Mouse (Mus musculus) adrenal gland, postnatal 25 days (tissue): ENCODE results near the gene Gm36210. TPM values are rescaled to one million over a fixed set of nuclear protein-coding genes. Genes with fewer than 3 reads are reported as not detected.

Experiments used
- total RNA-seq: library from RNA; stranded (reverse); gene quantifications from 2 replicates; pipeline ENCODE4 v1.2.3, GENCODE M21; 2021

Gm36210 gene
- total RNA-seq, 1 experiment from 2014 or later, result not detected

Other genes with a start within 250 kb of the Gm36210 start
- gene Ppp6r1, start 247.5 kb downstream of the Gm36210 start, total RNA-seq, result 98.1 and 99.6 TPM in 2 replicates
- 42.2 and 47.8 TPM in 2 replicates for gene Hspbp1, start 221.4 kb downstream of the Gm36210 start, total RNA-seq
- 4.2 and 6.5 TPM in 2 replicates for gene Brsk1, start 215.9 kb downstream of the Gm36210 start, total RNA-seq
- gene Tmem150b, start 181.3 kb downstream of the Gm36210 start, total RNA-seq, result 0.24 TPM in 1 of 2 replicates, not detected in the other
- gene Kmt5c, start 166.4 kb downstream of the Gm36210 start, total RNA-seq, result 64.5 and 70.1 TPM in 2 replicates
- 9.4 and 10.6 TPM in 2 replicates for gene Cox6b2, start 153.4 kb downstream of the Gm36210 start, total RNA-seq
- not detected in 2 replicates for gene Fam71e2, start 135.2 kb downstream of the Gm36210 start, total RNA-seq
- 0.15 TPM in 1 of 2 replicates, not detected in the other for gene Il11, start 123.7 kb downstream of the Gm36210 start, total RNA-seq
- not detected in 2 replicates for gene Tmem190, start 123.6 kb downstream of the Gm36210 start, total RNA-seq
- gene Tmem238, start 116.9 kb downstream of the Gm36210 start, total RNA-seq, result 13.4 and 16.4 TPM in 2 replicates
- gene Rpl28, start 113.6 kb downstream of the Gm36210 start, total RNA-seq, result 922 and 1,210 TPM in 2 replicates
- gene Ube2s, start 93.9 kb downstream of the Gm36210 start, total RNA-seq, result 114 and 127 TPM in 2 replicates
- gene Shisa7, start 61.8 kb downstream of the Gm36210 start, total RNA-seq, result 2.0 and 2.2 TPM in 2 replicates
- gene Isoc2b, start 36.3 kb downstream of the Gm36210 start, total RNA-seq, result 24.0 and 30.5 TPM in 2 replicates
- gene Isoc2a, start 29.4 kb downstream of the Gm36210 start, total RNA-seq, result 42.1 and 48.2 TPM in 2 replicates
- 16.4 and 19.0 TPM in 2 replicates for gene Zfp628, start 8.7 kb upstream of the Gm36210 start, total RNA-seq
- 7.7 and 9.1 TPM in 2 replicates for gene Nat14, start 15.5 kb upstream of the Gm36210 start, total RNA-seq
- 2.0 and 3.2 TPM in 2 replicates for gene Ssc5d, start 19.3 kb upstream of the Gm36210 start, total RNA-seq
- 0.55 TPM in 1 of 2 replicates, not detected in the other for gene Sbk2, start 57.9 kb upstream of the Gm36210 start, total RNA-seq
- gene Sbk3, start 64.7 kb upstream of the Gm36210 start, total RNA-seq, result 0.15 TPM in 1 of 2 replicates, not detected in the other
- 21.1 and 31.6 TPM in 2 replicates for gene Zfp579, start 89.6 kb upstream of the Gm36210 start, total RNA-seq
- 15.3 and 17.6 TPM in 2 replicates for gene Zfp524, start 107.9 kb upstream of the Gm36210 start, total RNA-seq
- gene Fiz1, start 108.2 kb upstream of the Gm36210 start, total RNA-seq, result 18.7 and 26.4 TPM in 2 replicates
- not detected in 2 replicates for gene Gm44973, start 109.0 kb upstream of the Gm36210 start, total RNA-seq
- 27.7 and 34.3 TPM in 2 replicates for gene Zfp865, start 113.9 kb upstream of the Gm36210 start, total RNA-seq
- gene Ccdc106, start 114.0 kb upstream of the Gm36210 start, total RNA-seq, result 1.00 and 1.1 TPM in 2 replicates
- gene 4632433K11Rik, start 127.6 kb upstream of the Gm36210 start, total RNA-seq, result 1.1 TPM in 1 of 2 replicates, not detected in the other
- 4.7 and 5.5 TPM in 2 replicates for gene Zfp784, start 131.9 kb upstream of the Gm36210 start, total RNA-seq
- gene Zfp580, start 145.0 kb upstream of the Gm36210 start, total RNA-seq, result 7.9 and 8.8 TPM in 2 replicates
- 191 and 195 TPM in 2 replicates for gene U2af2, start 155.6 kb upstream of the Gm36210 start, total RNA-seq
- gene Epn1, start 173.7 kb upstream of the Gm36210 start, total RNA-seq, result 140 and 152 TPM in 2 replicates
- gene Rfpl4, start 210.4 kb upstream of the Gm36210 start, total RNA-seq, result not detected in 2 replicates
- gene Rasl2-9, start 219.4 kb upstream of the Gm36210 start, total RNA-seq, result 1.3 and 1.7 TPM in 2 replicates
- gene Vmn1r55, start 243.2 kb upstream of the Gm36210 start, total RNA-seq, result not detected in 2 replicates